Mouse (Mus musculus) embryonic fibroblast, embryonic 13.5 days (primary cell): ENCODE results near the gene Qdpr. TPM values are rescaled to one million over a fixed set of nuclear protein-coding genes. Genes with fewer than 3 reads are reported as not detected.

Experiments
- H3K27ac ChIP-seq: 2 replicates; pipeline ENCODE4 v1.5.1; 2012; ENCODE audit warnings: low read length, control low read depth, inconsistent platforms; ENCODE audit not compliant: insufficient read depth
- H3K4me1 ChIP-seq: 2 replicates; pipeline ENCODE4 v1.6.1; 2011; ENCODE audit warnings: low read length; ENCODE audit not compliant: control insufficient read depth, insufficient read depth
- H3K4me3 ChIP-seq: 2 replicates; pipeline ENCODE4 v1.5.1; 2011; ENCODE audit warnings: mild to moderate bottlenecking, control low read depth, low read length; ENCODE audit not compliant: insufficient read depth
- CTCF ChIP-seq: IDR thresholded peaks from 2 replicates; pipeline ENCODE4 v1.5.1; 2011; ENCODE audit warnings: mild to moderate bottlenecking, control low read depth, low read length, moderate library complexity, borderline replicate concordance; ENCODE audit not compliant: insufficient read depth
- POLR2A ChIP-seq: IDR thresholded peaks from 2 replicates; pipeline ENCODE4 v1.6.1; 2011; ENCODE audit warnings: low read depth, mild to moderate bottlenecking, control low read depth, low read length, moderate library complexity
- polyA plus RNA-seq: library from polyadenylated mRNA; stranded (reverse); fragments of >200 nt; gene quantifications from 2 replicates; pipeline ENCODE4 v1.2.4, GENCODE M21; 2011; ENCODE audit warnings: low read depth; ENCODE audit not compliant: missing spikeins, insufficient read length

The Qdpr gene
- polyA plus RNA-seq, 1 experiment = 49.1 TPM

GRCm38 (mm10) chr5:45472880-45473450 lies 22.9 kb upstream of the Qdpr start:
- Histone ChIP-seq H3K4me1 (peaks cover 12% of the 10 kb centered on the region), H3K4me3 (no peak overlapping the region), H3K27ac (no peak overlapping the region)
- TF ChIP-seq CTCF (no peak), POLR2A (no peak)

GRCm38 (mm10) chr5:45454456-45454855 lies 4.4 kb upstream of the Qdpr start:
- Histone ChIP-seq H3K27ac (no peak overlapping the region), H3K4me3 (no peak overlapping the region), H3K4me1 (no peaks in the 10 kb centered on the region)
- no peak for TF ChIP-seq CTCF
- no peak for TF ChIP-seq POLR2A

- H3K27ac ChIP-seq = no peak within 1 kb of the TSS
- TF ChIP-seq CTCF (no peak), POLR2A (no peak)
- H3K4me3 ChIP-seq = no peak within 1 kb of the TSS
- H3K4me1 ChIP-seq = peaks cover 6% of the 10 kb centered on the region; the same call in 1 of the 2 replicates
Measured at GRCm38 (mm10) chr5:45453451-45453850, 3.4 kb upstream of the Qdpr start, which contains the start of gene Clrn2. TSS of gene Clrn2 (plus strand) at chr5:45453751.

GRCm38 (mm10) chr5:45449206-45449605 lies 830 bp downstream of the Qdpr start:
- Histone ChIP-seq H3K4me3 (peak overlapping the region; percentile 79), H3K27ac (no peak overlapping the region), H3K4me1 (peaks cover 7% of the 10 kb centered on the region; the same call in 1 of the 2 replicates)
- TF ChIP-seq POLR2A (no peak), CTCF (no peak)

GRCm38 (mm10) chr5:45448676-45449075 lies 1.4 kb downstream of the Qdpr start:
- TF ChIP-seq CTCF (no peak), POLR2A (no peak)
- Histone ChIP-seq H3K4me1 (peaks cover 7% of the 10 kb centered on the region; the same call in 1 of the 2 replicates), H3K27ac (no peak overlapping the region), H3K4me3 (peak overlapping the region; percentile 79; the same call in 1 of the 2 replicates)

- Histone ChIP-seq H3K4me3 (no peak overlapping the region), H3K4me1 (peaks cover 7% of the 10 kb centered on the region; the same call in 1 of the 2 replicates), H3K27ac (no peak overlapping the region)
- no peak for TF ChIP-seq CTCF
Measured at GRCm38 (mm10) chr5:45444130-45444832, 5.8 kb downstream of the Qdpr start.

- no peaks in the 10 kb centered on the region for H3K4me1 ChIP-seq
- H3K4me3 ChIP-seq = no peak overlapping the region
- no peak for TF ChIP-seq POLR2A
- TF ChIP-seq CTCF = no peak
- H3K27ac ChIP-seq = no peak overlapping the region
Measured at GRCm38 (mm10) chr5:45441745-45442144, 8.3 kb downstream of the Qdpr start.

GRCm38 (mm10) chr5:45441124-45441523 lies 8.9 kb downstream of the Qdpr start:
- Histone ChIP-seq H3K4me1 (no peaks in the 10 kb centered on the region), H3K27ac (no peak overlapping the region), H3K4me3 (no peak overlapping the region)
- TF ChIP-seq POLR2A = no peak
- no peak for TF ChIP-seq CTCF

- Histone ChIP-seq H3K4me3 (no peak overlapping the region), H3K4me1 (no peaks in the 10 kb centered on the region), H3K27ac (no peak overlapping the region)
- TF ChIP-seq CTCF (no peak), POLR2A (no peak)
Measured at GRCm38 (mm10) chr5:45438301-45438700, 11.7 kb downstream of the Qdpr start.

GRCm38 (mm10) chr5:45437826-45438225 lies 12.2 kb downstream of the Qdpr start:
- TF ChIP-seq CTCF (no peak), POLR2A (no peak)
- Histone ChIP-seq H3K4me1 (no peaks in the 10 kb centered on the region), H3K4me3 (no peak overlapping the region), H3K27ac (no peak overlapping the region)
